Mouse (Mus musculus) heart, embryonic 11.5 days (tissue): ENCODE data around the gene Tspan12. TPM values are rescaled to one million over a fixed set of nuclear protein-coding genes. Genes with fewer than 3 reads are reported as not detected.

Experiments
- ATAC-seq: fragments of 200-750 bp; cut with Nextera tagmentation; replicated peaks from 2 replicates; pipeline ENCODE4 v1.8.0; 2017; ENCODE audit warnings: moderate library complexity; ENCODE audit not compliant: insufficient number of reproducible peaks, low FRiP score, low TSS enrichment
- H3K27ac ChIP-seq: fragments of 300-500 bp; sonication (generic); 2 replicates; pipeline ENCODE4 v1.5.1; 2014; ENCODE audit warnings: mild to moderate bottlenecking, low read depth, low read length
- H3K27me3 ChIP-seq: fragments of 300-500 bp; sonication (generic); 2 replicates; pipeline ENCODE4 v1.6.1; 2014; ENCODE audit warnings: mild to moderate bottlenecking, low read length, mixed read lengths; ENCODE audit not compliant: control insufficient read depth, insufficient read depth
- H3K36me3 ChIP-seq: fragments of 300-500 bp; sonication (generic); 2 replicates; pipeline ENCODE4 v1.6.1; 2014; ENCODE audit warnings: mild to moderate bottlenecking, low read length, moderate library complexity, mixed read lengths; ENCODE audit not compliant: control insufficient read depth, insufficient read depth
- H3K4me1 ChIP-seq: fragments of 300-500 bp; sonication (generic); 2 replicates; pipeline ENCODE4 v1.6.1; 2014; ENCODE audit warnings: low read length; ENCODE audit not compliant: control insufficient read depth, insufficient read depth
- H3K4me2 ChIP-seq: fragments of 300-500 bp; sonication (generic); 2 replicates; pipeline ENCODE4 v1.6.1; 2014; ENCODE audit warnings: mild to moderate bottlenecking, moderate library complexity
- H3K4me3 ChIP-seq: fragments of 300-500 bp; sonication (generic); 2 replicates; pipeline ENCODE4 v1.5.1; 2014; ENCODE audit warnings: low read depth, low read length
- H3K9ac ChIP-seq: fragments of 300-500 bp; sonication (generic); 2 replicates; pipeline ENCODE4 v1.6.1; 2014; ENCODE audit warnings: mild to moderate bottlenecking, low read depth, low read length, moderate library complexity
- H3K9me3 ChIP-seq: fragments of 300-500 bp; sonication (generic); replicated peaks from 2 replicates; pipeline ENCODE4 v1.6.1; 2016; ENCODE audit warnings: low read length; ENCODE audit not compliant: control insufficient read depth
- WGBS: fragments of 180-500 bp; shearing (Covaris S2); extraction: QIAGEN DNeasy Blood & Tissue Kit; methylation state at CpG from one replicate; pipeline ENCODE4 v1.1.7; 2014; ENCODE audit not compliant: insufficient replicate concordance; 5-methylcytosine and 5-hydroxymethylcytosine counted together
- polyA plus RNA-seq: library from polyadenylated mRNA; unstranded; fragments of >200 nt; fragmentation: Nextera tagmentation; extraction: Ambion mirVana; gene quantifications from 2 replicates; pipeline ENCODE4 v1.2.1, GENCODE M21; 2014

The Tspan12 gene
- polyA plus RNA-seq, 1 experiment from 2014 or later, result 70.1 TPM

GRCm38 (mm10) chr6:21857843-21858242 is 5.5 kb upstream of the Tspan12 start:
- no peak overlapping the region for H3K9ac ChIP-seq
- no peaks in the 10 kb centered on the region for H3K36me3 ChIP-seq
- 35% methylated on average over 7 of the region's 7 CpGs for WGBS
- H3K27me3 ChIP-seq, result no peaks in the 10 kb centered on the region
- H3K9me3 ChIP-seq, result no peaks in the 10 kb centered on the region
- ATAC-seq, result no peak
- no peak overlapping the region for H3K4me3 ChIP-seq
- H3K4me1 ChIP-seq, result peaks cover 6% of the 10 kb centered on the region
- H3K4me2 ChIP-seq, result peak overlapping the region; percentile 24
- H3K27ac ChIP-seq, result no peak overlapping the region

- Histone ChIP-seq H3K4me2 (no peak overlapping the region; the same call in 1 of the 2 replicates), H3K27me3 (no peaks in the 10 kb centered on the region), H3K9ac (no peak overlapping the region), H3K9me3 (no peaks in the 10 kb centered on the region), H3K27ac (no peak overlapping the region), H3K4me1 (peaks cover 3% of the 10 kb centered on the region; the same call in 1 of the 2 replicates), H3K36me3 (no peaks in the 10 kb centered on the region), H3K4me3 (no peak overlapping the region)
- ATAC-seq, result no peak
- 23% methylated on average over 7 of the region's 7 CpGs for WGBS
These were observed 3.6 kb upstream of the Tspan12 start for GRCm38 (mm10) chr6:21855921-21856320.

- peaks cover 3% of the 10 kb centered on the region; the same call in 1 of the 2 replicates for H3K4me1 ChIP-seq
- H3K27ac ChIP-seq, result no peak overlapping the region
- no peak for ATAC-seq
- no peaks in the 10 kb centered on the region for H3K9me3 ChIP-seq
- H3K36me3 ChIP-seq, result no peaks in the 10 kb centered on the region; the same call in 1 of the 2 replicates
- no peak overlapping the region for H3K9ac ChIP-seq
- no peak overlapping the region for H3K4me3 ChIP-seq
- H3K4me2 ChIP-seq, result peak overlapping the region; percentile 37
- WGBS, result 32% methylated on average over 6 of the region's 6 CpGs
- H3K27me3 ChIP-seq, result no peaks in the 10 kb centered on the region
These were observed 1.0 kb upstream of the Tspan12 start for GRCm38 (mm10) chr6:21853342-21853741.

GRCm38 (mm10) chr6:21851596-21852343 is 545 bp downstream of the Tspan12 start:
- H3K4me1 ChIP-seq, result peaks cover 3% of the 10 kb centered on the region; the same call in 1 of the 2 replicates
- H3K36me3 ChIP-seq, result peaks cover 3% of the 10 kb centered on the region
- peak overlapping the region; percentile 73 for H3K4me3 ChIP-seq
- H3K9ac ChIP-seq, result peak overlapping the region; percentile 85
- no peaks in the 10 kb centered on the region for H3K9me3 ChIP-seq
- H3K4me2 ChIP-seq, result peak overlapping the region; percentile 88
- peak overlapping the region; percentile 97 for H3K27ac ChIP-seq
- peak; percentile 79 for ATAC-seq
- 0% methylated on average over 57 of the region's 62 CpGs for WGBS
- H3K27me3 ChIP-seq, result no peaks in the 10 kb centered on the region

GRCm38 (mm10) chr6:21851346-21851595 is 1.0 kb downstream of the Tspan12 start:
- 0% methylated on average over 5 of the region's 5 CpGs for WGBS
- ATAC-seq, result peak; percentile 85
- Histone ChIP-seq H3K9me3 (no peaks in the 10 kb centered on the region), H3K27me3 (no peaks in the 10 kb centered on the region), H3K4me2 (peak overlapping the region; percentile 88), H3K9ac (peak overlapping the region; percentile 85), H3K4me3 (peak overlapping the region; percentile 73), H3K27ac (peak overlapping the region; percentile 97), H3K36me3 (peaks cover 3% of the 10 kb centered on the region), H3K4me1 (peaks cover 3% of the 10 kb centered on the region; the same call in 1 of the 2 replicates)

GRCm38 (mm10) chr6:21850526-21851345 is 1.6 kb downstream of the Tspan12 start:
- Histone ChIP-seq H3K4me1 (peaks cover under 1% of the 10 kb centered on the region; the same call in 1 of the 2 replicates), H3K9ac (peak overlapping the region; percentile 85), H3K4me3 (peak overlapping the region; percentile 73), H3K27me3 (no peaks in the 10 kb centered on the region), H3K9me3 (no peaks in the 10 kb centered on the region), H3K27ac (peak overlapping the region; percentile 97), H3K4me2 (peak overlapping the region; percentile 88), H3K36me3 (peaks cover 3% of the 10 kb centered on the region)
- 5% methylated on average over 21 of the region's 21 CpGs for WGBS
- ATAC-seq, result 0 out of 2 replicates have a peak, but pooled peaks have one; percentile 41

GRCm38 (mm10) chr6:21848808-21849207 is 3.5 kb downstream of the Tspan12 start:
- no peak overlapping the region for H3K27ac ChIP-seq
- no peak overlapping the region for H3K9ac ChIP-seq
- no peak overlapping the region for H3K4me2 ChIP-seq
- ATAC-seq, result no peak
- no peaks in the 10 kb centered on the region for H3K9me3 ChIP-seq
- WGBS, result 88% methylated on average over 4 of the region's 4 CpGs
- H3K4me1 ChIP-seq, result no peaks in the 10 kb centered on the region; the same call in 1 of the 2 replicates
- peaks cover 3% of the 10 kb centered on the region for H3K36me3 ChIP-seq
- H3K4me3 ChIP-seq, result no peak overlapping the region
- H3K27me3 ChIP-seq, result no peaks in the 10 kb centered on the region

- ATAC-seq, result no peak
- Histone ChIP-seq H3K4me3 (no peak overlapping the region), H3K27me3 (no peaks in the 10 kb centered on the region), H3K9ac (no peak overlapping the region), H3K36me3 (peaks cover 3% of the 10 kb centered on the region; the same call in 1 of the 2 replicates), H3K9me3 (no peaks in the 10 kb centered on the region), H3K27ac (no peak overlapping the region), H3K4me2 (no peak overlapping the region), H3K4me1 (peaks cover 15% of the 10 kb centered on the region)
- 42% methylated on average over 9 of the region's 9 CpGs for WGBS
These were observed 12.1 kb downstream of the Tspan12 start for GRCm38 (mm10) chr6:21839976-21840775.
